Mouse (Mus musculus) brain, adult 2 months (tissue): ENCODE measurements around the gene Mcoln3.

Source experiments
- DNase-seq: peaks from one replicate; pipeline ENCODE4 v3.0.0; 2011; ENCODE audit warnings: low read depth, low spot score

Gene Mcoln3

DNA sequence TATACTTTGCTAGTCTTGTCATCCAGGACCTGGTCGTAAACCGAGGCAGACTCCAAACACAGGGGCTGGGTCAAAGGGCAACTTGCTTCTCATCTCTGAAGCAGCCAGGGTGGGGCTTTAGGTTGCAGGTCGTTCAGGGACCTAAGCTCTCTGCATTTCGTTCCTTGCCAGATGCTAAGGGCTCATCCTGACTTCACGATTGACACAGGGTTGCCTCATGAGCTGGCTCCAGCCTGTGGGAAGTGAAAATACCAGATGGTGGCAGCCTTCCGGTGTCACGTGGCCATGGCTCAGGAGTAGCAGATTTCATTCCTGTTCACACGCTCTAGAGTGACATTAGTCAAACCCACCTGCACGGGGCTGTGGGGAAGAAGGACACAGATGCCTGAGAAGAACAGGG is 17.6 kb downstream of the Mcoln3 start:
- DNase-seq: no peak

DNA sequence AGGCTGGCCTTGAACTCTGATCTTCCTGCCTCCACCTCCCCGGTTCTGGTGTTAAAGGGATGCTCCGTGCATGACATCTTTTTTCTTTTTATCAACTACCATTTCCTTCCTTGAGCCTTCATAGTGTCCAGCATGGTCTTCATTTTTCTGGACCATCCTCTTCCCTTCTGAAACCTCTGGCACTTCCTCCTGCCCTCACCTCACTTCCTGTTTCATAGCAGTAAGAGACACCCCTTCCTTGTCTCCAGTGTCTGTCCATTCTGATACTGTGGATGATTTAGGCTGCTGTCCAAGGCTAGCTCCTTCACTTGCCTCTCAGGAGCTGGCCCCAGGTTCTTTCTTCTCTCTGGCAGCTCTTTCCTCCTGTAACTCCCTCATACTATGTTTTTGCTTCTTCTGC is 18.2 kb downstream of the Mcoln3 start:
- DNase-seq: no peak

DNA sequence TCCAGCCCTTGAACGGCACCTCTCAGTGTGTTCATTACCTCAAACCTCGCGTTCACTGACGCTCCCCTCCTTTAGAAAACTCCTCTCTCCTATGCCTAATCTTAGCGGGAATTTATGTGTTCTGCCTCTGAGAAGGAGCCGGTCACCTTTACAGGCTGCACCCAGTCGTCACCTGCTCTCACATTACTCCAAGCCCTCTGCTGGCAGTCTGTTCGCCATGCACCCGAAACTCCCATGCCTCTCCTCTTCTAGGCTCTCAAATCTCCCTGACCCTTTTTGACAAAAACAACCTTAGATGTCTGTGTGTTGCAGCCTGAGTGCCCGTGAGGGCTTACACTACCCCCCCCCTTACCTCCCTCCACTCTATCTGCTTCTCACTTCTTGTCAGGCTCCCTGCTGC is 19.2 kb downstream of the Mcoln3 start:
- peak; percentile 14 for DNase-seq

DNA sequence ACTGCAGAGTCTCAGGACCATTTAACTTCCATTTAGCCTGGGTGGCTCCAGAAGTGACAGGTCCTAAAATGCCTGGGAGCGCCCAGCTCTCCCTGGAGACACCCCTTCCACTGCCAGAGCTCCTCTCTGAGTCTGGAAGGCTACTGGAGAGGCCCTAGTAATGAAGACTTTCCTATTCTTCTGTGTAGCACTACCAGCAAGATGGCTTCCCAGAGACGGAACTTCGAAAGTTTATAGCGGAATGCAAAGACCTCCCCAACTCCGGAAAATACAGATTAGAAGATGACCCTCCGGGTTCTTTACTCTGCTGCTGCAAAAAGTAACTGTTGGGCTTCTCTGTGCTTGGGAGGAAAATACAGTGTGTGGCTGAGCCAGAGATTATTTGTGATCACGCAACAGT is 23.0 kb downstream of the Mcoln3 start:
- DNase-seq: no peak

DNA sequence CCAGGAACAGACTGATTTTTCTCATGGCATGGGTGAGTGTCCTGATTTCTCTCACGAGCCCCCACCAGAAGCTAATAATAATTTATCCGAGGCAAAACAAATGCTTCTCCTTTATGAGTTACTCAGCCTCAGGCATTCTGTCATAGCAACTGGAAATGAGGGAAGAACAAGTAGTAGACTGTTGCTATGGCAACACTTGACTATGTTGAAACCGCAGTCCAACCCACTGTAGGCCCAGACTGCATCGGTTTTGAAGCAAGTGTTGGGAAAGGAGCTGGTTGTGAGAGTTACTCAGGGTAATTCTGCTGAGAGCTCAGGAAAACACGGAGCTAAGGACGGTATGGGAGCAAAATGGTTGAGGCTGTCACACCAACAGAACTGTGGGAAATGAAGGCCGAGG is 25.3 kb downstream of the Mcoln3 start:
- no peak for DNase-seq

DNA sequence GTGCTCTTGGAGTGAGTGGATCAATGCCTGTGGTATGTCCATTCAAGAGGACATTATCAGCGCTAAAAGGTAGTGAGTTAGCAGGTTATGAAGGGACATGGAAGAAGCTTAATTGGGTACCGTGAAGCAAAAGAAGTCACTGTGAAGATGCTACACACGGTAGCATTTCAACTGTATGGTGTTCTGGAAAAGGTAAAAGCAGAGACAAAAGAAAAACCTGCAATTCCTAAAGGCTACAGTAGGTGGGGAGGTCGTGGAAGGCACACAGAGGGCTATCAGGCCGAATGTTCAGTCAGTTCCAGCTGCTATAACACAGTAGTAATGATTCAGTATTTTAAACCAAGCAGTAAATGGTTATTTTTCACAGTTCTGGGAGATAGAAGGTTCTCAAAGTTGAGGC is 28.3 kb downstream of the Mcoln3 start:
- no peak for DNase-seq

DNA sequence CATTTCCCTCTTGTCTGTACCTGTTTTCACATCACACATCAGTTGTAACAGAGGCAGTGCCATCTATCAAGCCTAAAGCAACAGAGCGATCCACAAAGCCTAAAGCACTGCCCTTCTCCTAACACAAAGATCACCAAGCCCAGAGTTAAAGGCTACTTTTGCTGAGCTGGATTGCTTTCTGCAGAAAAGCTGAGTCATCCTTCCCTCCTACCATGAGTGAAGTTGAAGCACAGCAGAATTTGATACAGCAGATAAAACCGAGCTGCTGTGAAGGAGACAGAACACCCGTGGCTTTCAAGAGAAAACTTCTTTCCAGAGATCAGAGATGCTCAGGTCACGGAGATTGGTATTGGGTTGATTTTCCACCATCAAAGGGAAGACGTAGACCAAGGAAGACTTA is 28.9 kb downstream of the Mcoln3 start:
- peak; percentile 53 for DNase-seq

DNA sequence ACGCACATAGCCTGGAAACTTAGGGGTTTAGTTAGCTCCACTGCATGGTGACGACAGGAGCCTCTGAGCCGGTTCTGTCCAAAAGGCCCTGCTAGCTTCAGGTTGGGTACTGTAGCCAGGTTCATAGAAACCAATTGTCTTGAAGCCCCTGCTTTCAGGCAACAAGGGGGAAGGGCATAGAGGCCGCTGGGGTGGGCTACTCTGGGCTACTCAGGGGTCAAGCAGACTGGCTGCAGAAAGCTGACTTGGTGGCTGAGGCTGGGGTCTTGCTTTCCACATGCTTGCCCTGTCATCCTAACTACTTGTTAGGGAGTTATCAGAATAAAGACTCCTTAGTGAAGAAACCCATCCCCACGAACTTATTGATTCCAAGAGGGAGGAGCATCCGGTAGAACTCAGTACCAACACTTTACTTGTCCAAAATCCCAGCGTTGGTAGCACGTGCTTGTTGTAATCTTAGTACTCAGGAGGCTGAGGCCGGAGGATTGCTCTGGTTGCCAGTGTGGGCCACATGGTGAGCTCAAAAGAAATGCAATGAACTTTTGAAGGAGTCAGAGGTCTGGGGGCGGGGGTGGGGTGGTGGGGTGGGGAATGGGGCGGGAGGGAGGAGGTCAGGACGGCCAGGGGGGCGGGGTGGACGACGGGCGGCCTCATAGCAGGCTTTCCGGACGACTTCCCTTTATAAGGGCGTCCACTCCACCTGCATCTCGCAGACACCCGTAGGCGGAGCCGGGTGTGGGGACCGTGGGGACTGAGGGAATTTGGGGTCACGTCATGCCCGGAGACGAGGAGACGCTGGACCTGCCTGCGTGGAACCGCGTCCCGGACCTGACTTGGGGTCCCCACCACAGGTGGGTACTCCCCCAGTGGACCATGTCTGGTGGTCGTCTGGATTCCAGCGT is 32.2 kb downstream of the Mcoln3 start, which contains the start of gene Mcoln2:
Gene Mcoln2 (plus strand): TSS at position 678 of the 902 bp plus-strand sequence.
- no peak for DNase-seq

DNA sequence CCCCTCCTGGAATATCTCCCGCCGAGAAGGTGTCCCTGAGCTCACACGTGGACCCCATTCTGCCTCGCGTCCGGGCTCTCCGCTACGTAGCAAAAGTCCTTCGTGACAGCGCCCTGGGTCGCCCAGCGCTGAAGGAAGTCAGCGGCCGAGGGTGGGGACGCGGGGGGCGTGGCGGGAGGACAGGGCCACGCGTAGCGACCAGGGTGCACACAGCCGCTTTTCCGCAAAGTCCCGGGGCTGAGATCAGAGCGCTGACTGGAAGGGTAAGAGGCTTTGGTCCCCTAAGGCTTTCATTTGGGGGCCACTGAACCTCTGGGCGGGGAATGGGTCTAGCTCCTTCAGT is 32.8 kb downstream of the Mcoln3 start:
- no peak for DNase-seq

DNA sequence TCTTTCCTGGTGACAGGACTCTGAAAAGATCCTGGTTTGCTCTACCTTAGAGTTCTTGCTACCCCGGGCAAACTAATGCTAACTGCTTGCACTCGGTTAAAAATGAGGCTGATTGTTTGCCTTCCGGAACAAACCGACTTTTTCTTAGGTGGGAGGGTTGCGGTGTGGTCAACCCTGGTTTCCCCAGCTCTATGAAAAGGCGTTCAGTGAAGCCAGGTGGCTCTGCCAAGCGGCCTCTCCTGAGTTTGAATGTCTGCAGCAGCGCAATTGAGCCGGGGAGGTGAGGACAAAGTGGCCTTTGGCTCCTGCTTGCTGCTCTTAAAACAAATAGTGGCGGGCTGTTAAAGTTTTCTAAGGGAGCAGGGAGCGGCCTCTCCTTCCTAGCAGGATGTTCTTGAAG is 33.3 kb downstream of the Mcoln3 start:
- no peak for DNase-seq

DNA sequence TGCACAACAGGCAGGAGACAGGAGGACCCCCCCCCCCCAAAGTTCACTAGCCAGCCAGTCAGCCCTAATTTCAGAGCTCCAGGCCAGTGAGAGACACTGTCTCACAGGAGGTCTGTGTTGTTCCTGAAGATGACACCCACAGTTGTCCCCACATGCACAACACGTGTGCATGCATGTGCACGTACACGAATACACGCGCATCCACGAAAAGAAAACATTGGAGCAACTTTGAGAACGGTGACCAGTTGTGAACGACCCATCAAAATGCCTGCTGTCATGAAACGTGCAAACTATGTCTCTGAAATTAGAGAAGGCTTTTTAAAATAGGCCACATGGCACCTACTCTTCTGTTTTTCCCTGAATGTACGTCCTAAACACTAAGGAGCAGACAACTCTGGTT is 34.1 kb downstream of the Mcoln3 start:
- DNase-seq: no peak

DNA sequence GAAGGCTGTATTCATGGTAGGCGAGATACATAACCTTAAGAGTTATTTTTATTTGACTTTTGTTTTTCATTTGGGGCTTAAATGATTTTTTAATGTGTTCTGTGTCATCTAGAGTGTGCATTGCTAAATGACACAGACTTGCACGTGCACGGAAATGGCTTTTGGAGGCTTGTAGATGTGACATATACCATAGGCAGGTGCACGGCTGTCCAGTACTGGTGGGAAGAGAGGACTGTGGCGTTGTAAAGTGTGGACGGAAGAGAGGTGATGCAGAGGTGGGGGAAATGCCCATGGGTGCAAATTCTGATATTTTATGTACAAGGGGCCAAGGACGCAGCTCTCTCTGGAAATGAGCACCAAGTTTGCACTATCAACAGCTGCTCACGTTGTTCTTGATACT is 34.5 kb downstream of the Mcoln3 start:
- no peak for DNase-seq

DNA sequence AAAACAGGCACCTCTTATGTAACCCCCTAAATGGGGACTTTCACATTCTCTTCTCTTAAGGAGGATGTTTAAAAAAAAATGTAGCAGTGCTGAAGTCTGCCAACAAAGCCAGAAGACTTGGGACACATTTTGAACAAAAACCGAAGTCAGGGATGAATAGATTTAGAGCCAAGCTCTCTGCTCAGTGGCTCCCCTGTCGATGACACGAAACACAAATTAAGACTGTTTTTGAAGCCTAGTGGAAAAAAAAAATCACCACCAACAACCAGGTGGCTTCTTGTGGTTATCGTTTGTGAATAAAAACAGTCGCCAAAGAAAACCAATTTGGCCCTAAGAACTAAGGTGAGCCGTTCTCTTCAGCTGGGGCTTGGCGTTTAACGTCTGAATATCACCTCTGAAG is 35.1 kb downstream of the Mcoln3 start:
- DNase-seq: no peak

DNA sequence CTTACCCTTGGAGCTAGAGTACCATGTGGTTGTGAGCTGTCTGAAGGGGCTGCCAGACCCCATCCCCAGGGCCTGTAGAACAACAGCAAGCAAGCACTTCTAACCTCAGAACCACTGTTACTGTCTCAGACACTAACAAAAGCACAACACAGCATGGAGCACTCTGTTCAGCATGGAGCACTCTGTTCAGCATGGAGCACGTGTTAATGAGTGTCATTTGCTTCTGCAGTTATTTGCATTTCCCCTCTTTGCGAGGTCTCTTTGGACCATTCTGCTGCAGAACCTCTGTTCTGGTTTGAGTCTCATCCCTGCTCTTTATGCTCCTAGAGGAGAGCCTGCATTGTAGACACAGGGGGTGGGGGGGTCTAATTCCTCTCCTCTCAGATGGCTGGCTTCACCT is 35.7 kb downstream of the Mcoln3 start:
- no peak for DNase-seq

DNA sequence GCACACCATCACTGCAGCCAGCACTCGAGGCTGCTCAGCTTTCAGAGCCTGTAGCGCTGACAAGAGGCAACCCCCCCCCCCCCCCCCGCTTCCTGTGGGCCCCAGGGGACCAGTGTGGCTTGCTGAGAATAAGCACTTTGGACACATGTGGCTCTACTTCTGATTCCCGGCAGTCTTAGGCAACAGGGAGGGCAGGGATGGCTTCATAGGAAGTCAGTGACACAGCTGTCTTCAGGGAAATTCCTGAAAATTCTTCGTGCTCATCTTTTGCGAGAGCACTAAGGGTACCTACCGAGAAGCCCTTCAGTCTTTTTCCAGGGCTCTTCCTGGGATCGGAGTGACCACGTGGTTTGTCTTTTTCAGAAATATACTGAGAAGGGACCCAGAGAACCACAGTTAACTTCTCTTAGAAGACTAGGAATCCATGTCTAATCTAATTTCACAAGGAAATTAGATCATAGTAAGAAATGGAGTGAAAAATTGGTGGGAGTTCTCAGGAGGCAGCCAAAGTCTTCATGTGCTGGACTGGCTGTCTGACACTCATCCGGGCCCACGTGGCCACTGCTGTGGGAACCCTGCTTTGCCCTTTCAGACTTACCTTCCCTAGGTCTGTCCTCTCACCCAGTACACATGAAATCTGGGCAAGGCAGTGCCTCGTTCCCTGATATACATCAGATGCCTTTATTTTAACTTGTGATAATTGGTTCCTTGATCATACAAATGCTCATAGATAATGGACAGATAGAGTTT is 36.8 kb downstream of the Mcoln3 start:
- DNase-seq: no peak

DNA sequence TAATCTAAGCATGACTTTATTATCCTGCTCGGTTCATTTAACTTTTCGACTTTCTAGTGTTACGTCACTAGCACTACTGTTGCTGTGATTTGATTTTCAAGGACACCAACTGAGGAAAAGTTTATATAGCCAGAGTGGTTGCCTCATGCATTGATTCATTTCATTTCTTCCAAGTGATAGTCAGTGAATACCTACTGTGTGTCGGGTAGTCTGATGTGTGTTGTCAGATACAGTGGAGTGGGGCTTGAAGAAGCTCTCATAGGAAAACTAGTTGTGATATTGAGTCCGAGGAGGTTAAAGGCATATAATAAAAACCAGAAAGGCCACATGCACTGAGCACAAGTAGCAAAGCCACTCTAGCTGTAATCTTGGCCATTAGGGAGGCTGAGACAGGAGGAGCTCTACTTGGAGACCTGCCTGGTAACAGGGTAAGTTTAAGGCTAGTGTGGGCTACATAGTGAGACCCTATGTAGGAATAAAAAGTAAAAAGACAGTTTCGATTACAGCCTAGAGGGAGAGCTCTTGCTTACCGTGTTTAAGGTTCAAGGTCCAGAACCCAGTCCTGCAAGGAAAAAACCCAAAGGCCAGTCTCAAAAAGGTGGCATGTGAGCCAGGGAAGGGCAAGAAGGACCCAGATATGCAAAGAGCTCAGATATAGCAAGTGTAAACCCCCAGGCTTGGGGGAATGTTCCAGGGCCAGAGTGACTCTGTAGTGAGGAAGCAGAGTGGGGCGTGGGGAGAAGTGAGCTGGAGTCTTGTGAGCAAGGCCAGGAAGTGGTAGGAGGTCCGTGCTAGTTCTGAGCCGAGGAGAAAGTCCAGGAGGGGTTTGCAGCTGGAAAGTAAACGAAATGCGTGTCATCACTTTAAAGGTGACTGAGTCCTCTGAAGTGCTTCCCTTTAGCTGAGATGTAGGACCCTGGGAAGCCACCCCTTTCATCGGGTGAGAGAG is 38.7 kb downstream of the Mcoln3 start:
- DNase-seq: no peak

DNA sequence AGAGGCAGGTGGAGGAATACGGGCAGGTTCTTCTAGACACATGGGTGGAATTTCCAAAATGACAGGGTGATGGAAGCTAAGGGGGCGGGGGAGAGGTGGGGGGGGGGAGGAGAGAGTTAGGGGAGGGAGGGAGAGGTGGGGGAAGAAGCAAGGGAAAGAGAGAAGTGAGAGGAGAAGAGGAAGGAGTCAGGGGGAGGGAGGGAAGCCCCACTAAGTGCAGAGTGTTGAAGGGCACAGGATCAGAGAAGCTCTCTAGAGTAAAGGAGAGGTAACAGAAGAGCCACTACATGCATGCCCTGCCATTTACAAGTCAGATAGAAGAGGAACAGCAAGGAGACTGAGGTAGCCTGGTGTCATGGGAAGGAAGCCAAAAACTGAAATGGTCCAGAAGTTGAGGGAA is 39.6 kb downstream of the Mcoln3 start:
- no peak for DNase-seq

DNA sequence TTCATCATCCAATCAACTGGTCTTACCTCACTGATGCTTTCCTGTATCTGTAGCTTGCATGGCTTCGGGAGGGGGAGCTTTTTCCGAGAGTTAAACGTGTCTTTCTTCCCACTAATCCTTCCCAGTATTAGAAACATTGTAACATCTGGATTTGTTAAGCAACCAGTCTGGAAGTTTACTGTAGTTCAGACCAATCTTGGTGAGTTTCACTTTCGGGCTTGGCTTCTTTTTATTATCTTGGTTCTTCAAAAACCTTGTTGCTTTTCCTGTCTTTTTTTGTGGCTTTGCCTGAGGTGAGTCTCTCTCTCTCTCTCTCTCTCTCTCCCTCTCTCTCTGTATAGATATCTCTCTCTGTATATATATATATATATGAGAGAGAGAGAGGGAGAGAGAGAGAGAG is 40.8 kb downstream of the Mcoln3 start:
- no peak for DNase-seq

DNA sequence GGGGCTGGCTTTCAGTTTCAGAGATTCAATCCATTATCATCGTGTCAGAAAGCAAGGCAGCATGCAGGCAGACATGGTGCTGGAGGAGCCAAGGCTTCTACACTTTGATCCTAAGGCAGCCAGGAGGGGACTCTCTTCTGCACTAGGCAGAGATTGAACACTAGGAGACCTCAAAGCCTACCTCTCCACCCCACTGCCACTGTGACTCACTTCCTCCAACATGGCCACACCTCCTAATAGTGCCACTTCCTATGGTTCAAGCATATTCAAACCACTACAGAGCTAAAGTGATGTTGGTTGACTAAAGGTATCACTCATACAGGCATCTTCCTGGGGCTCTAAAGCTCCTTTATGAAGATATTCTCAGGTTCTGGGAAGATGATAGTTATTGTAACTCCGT is 42.1 kb downstream of the Mcoln3 start:
- DNase-seq: no peak

DNA sequence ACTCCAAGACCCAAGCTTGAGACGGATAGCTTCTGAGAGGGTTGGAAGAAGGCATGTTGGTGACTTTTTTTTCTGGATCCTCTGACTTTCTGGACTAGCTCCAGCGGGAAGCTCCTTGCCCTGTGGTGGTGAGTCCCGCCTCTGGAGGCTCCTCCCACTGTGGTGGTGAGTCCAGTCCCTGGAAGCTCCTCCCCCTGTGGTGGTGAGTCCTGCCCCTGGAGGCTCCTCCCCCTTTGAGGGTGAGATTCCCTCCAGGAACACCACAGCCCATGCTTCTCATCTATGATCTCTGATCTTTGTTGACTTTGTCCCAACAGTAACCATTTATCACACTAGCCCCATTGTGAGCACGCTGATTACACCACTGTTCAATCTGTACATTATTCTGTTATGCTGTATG is 44.9 kb downstream of the Mcoln3 start:
- DNase-seq: no peak

DNA sequence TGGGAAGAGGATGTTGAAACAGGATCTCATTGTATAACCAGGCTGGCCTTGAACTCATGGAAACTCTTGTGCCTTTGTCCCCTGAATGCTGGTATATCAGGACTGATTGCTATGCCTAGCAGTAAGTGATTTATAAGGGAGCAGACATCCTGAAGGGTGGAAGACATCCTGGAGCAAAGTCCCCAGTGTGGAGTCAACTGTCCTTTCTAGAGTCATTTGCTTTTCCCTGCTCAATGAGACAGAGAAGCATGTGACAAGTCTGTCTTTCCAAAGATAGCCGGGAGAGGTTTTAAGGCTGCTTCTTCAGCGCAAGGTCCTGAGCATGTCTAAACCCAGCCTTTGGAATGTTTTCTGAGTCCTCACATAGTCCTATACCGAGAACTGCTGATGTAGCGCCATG is 52.1 kb downstream of the Mcoln3 start:
- no peak for DNase-seq

DNA sequence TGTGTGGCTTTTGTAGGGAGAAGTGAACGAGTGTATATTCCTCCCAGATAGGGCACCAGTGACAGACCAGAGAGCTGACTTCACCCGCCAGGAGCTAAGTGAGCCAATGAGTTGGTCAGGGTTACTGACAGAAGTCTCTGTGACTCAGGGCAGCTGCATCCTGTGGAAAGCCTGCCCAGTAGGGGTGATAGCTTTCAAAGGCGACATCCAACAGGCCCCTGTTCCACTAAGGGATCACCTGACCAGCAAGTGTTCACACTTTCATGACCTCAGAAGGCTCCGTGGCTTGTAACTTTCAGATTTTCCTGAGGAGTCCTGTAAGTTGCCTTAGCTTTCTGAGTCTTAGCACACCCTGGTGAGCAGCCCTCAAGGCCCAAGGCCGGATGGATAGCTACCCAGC is 55.8 kb downstream of the Mcoln3 start:
- no peak for DNase-seq
